Mouse (Mus musculus) midbrain, embryonic 11.5 days (tissue): Measurements from ENCODE around the gene F11r. TPM values are rescaled to one million over a fixed set of nuclear protein-coding genes. Genes with fewer than 3 reads are reported as not detected.
A peak's percentile ranks its signal among the peaks of the same experiment; 100 is the strongest.

Source experiments
- ATAC-seq: fragments of 200-750 bp; cut with Nextera tagmentation; 2 replicates; pipeline ENCODE4 v1.8.0; 2017; ENCODE audit warnings: moderate TSS enrichment, moderate library complexity; ENCODE audit not compliant: low FRiP score
- DNase-seq: peaks from one replicate; pipeline ENCODE4 v3.0.0; 2015; ENCODE audit warnings: low spot score; ENCODE audit errors: missing footprints
- H3K27ac ChIP-seq: fragments of 300-500 bp; sonication (generic); 2 replicates; pipeline ENCODE4 v1.5.1; 2014; ENCODE audit warnings: low read depth, low read length
- H3K27me3 ChIP-seq: fragments of 300-500 bp; sonication (generic); 2 replicates; pipeline ENCODE4 v1.6.1; 2014; ENCODE audit warnings: mild to moderate bottlenecking, low read length, moderate library complexity, mixed read lengths; ENCODE audit not compliant: control insufficient read depth, insufficient read depth
- H3K36me3 ChIP-seq: fragments of 300-500 bp; sonication (generic); 2 replicates; pipeline ENCODE4 v1.6.1; 2014; ENCODE audit warnings: mild to moderate bottlenecking, low read length, moderate library complexity, mixed read lengths; ENCODE audit not compliant: control insufficient read depth, insufficient read depth
- H3K4me1 ChIP-seq: fragments of 300-500 bp; sonication (generic); 2 replicates; pipeline ENCODE4 v1.6.1; 2014; ENCODE audit warnings: low read length; ENCODE audit not compliant: control insufficient read depth, insufficient read depth
- H3K4me2 ChIP-seq: fragments of 300-500 bp; sonication (generic); 2 replicates; pipeline ENCODE4 v1.6.1; 2014; ENCODE audit warnings: mild to moderate bottlenecking, moderate library complexity
- H3K4me3 ChIP-seq: fragments of 300-500 bp; sonication (generic); 2 replicates; pipeline ENCODE4 v1.5.1; 2014; ENCODE audit warnings: low read depth, low read length
- H3K9ac ChIP-seq: fragments of 300-500 bp; sonication (generic); 2 replicates; pipeline ENCODE4 v1.6.1; 2014; ENCODE audit warnings: low read length
- H3K9me3 ChIP-seq: fragments of 300-500 bp; sonication (generic); 2 replicates; pipeline ENCODE4 v1.6.1; 2016; ENCODE audit warnings: low read length; ENCODE audit not compliant: control insufficient read depth
- WGBS: fragments of 180-500 bp; shearing (Covaris S2); extraction: QIAGEN DNeasy Blood & Tissue Kit; methylation state at CpG from one replicate; pipeline ENCODE4 v1.1.7; 2014; 5-methylcytosine and 5-hydroxymethylcytosine counted together
- polyA plus RNA-seq: library from polyadenylated mRNA; unstranded; fragments of >200 nt; fragmentation: Nextera tagmentation; extraction: Ambion mirVana; gene quantifications from 2 replicates; pipeline ENCODE4 v1.2.1, GENCODE M21; 2014

Gene F11r
- polyA plus RNA-seq, result 9.9 and 13.1 TPM in 2 replicates

DNA sequence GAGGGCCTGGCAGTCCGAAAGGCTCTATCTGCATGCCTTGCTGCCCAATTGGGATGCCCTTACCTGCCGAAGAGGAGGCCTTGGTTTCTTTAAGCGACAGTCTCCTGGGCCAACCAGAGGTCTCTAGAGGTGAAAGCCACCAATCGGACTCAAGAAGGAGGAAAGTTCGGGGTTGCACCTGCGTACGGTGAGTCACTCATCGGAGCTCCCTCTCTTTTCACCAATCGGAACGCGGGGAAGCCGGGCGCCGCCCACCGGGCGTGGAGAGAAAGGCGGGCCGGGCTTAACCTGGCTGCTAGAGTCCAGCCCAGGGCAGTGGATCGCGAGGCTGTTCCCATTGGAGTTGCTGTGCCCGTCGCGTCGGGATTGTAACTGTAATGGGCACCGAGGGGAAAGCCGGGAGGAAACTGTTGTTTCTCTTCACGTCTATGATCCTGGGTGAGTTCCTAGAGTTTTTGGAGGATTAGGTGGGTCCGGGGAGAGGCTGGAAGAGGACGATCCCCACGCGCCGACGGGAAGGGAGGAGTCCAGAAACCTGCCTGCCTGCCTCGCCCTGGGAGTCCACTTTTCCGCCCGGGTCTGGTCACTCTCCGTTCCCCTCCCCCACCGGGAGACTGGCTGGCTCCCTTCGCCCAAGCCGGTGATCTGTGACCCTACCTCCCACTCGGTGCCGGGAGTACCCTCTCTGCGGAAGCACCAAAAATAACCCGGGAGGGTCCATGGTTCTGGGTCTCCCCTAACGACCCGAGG lies at the start of gene F11r:
TSS of gene F11r (plus strand) at position 272 of the 750 bp plus-strand sequence.
- no peaks in the 10 kb centered on the region for H3K9me3 ChIP-seq
- H3K4me3 ChIP-seq, result peak within 1 kb of the TSS; percentile 27
- H3K4me2 ChIP-seq, result peak within 1 kb of the TSS; percentile 46
- H3K27me3 ChIP-seq, result peaks cover 34% of the 10 kb centered on the region
- no peak within 1 kb of the TSS for H3K27ac ChIP-seq
- 1% methylated on average over 46 of the region's 46 CpGs for WGBS
- DNase-seq, result peak; percentile 91
- no peaks in the 10 kb centered on the region for H3K36me3 ChIP-seq
- H3K9ac ChIP-seq, result peak within 1 kb of the TSS; percentile 47; the same call in 1 of the 2 replicates
- peaks cover 9% of the 10 kb centered on the region; the same call in 1 of the 2 replicates for H3K4me1 ChIP-seq
- ATAC-seq, result peak; percentile 59; the same call in 1 of the 2 replicates

- no peaks in the 10 kb centered on the region for H3K4me1 ChIP-seq
- DNase-seq (no peak), ATAC-seq (no peak)
- no peaks in the 10 kb centered on the region for H3K9me3 ChIP-seq
- H3K4me2 ChIP-seq, result no peak within 1 kb of the TSS
- H3K27me3 ChIP-seq, result peaks cover 2% of the 10 kb centered on the region; the same call in 1 of the 2 replicates
- no peaks in the 10 kb centered on the region for H3K36me3 ChIP-seq
- H3K9ac ChIP-seq, result no peak within 1 kb of the TSS
- H3K4me3 ChIP-seq, result no peak within 1 kb of the TSS
- 85% methylated on average over 15 of the region's 15 CpGs for WGBS
- no peak within 1 kb of the TSS for H3K27ac ChIP-seq
These were observed 48.8 kb upstream of the F11r start, which contains the start of gene Arhgap30 for GRCm38 (mm10) chr1:171388376-171389102. Gene Arhgap30, plus strand, starts transcription at chr1:171388954.

DNA sequence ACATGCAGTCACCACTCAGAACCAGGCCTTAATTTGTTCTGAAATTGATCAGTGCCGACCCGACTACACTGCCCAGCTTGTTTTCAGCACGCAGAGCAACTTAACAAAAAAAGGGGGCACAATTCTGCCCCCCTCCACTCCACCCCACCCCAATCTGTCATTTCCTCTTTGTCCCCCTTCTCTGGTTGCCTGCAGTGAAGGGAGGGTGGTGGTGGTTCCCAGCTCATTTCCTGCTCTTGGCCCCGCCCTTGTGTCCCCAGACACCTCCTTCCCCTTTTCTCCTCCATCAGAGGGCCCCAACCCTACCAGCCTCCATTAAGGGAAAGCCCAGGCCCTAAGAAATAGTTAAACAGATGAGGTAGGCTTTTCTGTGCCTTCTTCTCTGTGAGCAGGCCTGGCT lies 47.2 kb upstream of the F11r start:
- 87% methylated on average over 4 of the region's 4 CpGs for WGBS
- DNase-seq, result no peak
- Histone ChIP-seq H3K4me1 (no peaks in the 10 kb centered on the region), H3K9ac (no peak overlapping the region), H3K27me3 (peaks cover 2% of the 10 kb centered on the region; the same call in 1 of the 2 replicates), H3K27ac (no peak overlapping the region), H3K9me3 (no peaks in the 10 kb centered on the region), H3K4me2 (no peak overlapping the region), H3K36me3 (no peaks in the 10 kb centered on the region), H3K4me3 (no peak overlapping the region)
- no peak for ATAC-seq

GRCm38 (mm10) chr1:171401821-171402220 lies 35.5 kb upstream of the F11r start:
- Histone ChIP-seq H3K4me2 (no peak overlapping the region), H3K4me1 (no peaks in the 10 kb centered on the region), H3K4me3 (no peak overlapping the region), H3K27ac (no peak overlapping the region), H3K27me3 (no peaks in the 10 kb centered on the region), H3K9me3 (no peaks in the 10 kb centered on the region), H3K9ac (no peak overlapping the region), H3K36me3 (no peaks in the 10 kb centered on the region)
- whole genome bisulfite sequencing, result 84% methylated on average over 4 of the region's 4 CpGs
- DNase-seq, result peak; percentile 10
- no peak for ATAC-seq

- WGBS, result 87% methylated on average over 9 of the region's 9 CpGs
- DNase-seq (peak; percentile 10), ATAC-seq (no peak)
- Histone ChIP-seq H3K27ac (no peak overlapping the region), H3K9ac (no peak overlapping the region), H3K4me1 (no peaks in the 10 kb centered on the region), H3K36me3 (no peaks in the 10 kb centered on the region), H3K9me3 (no peaks in the 10 kb centered on the region), H3K4me3 (no peak overlapping the region), H3K27me3 (no peaks in the 10 kb centered on the region), H3K4me2 (no peak overlapping the region)
These were observed 34.3 kb upstream of the F11r start for GRCm38 (mm10) chr1:171402991-171403390.

GRCm38 (mm10) chr1:171407263-171407662 lies 30.1 kb upstream of the F11r start:
- H3K36me3 ChIP-seq, result no peaks in the 10 kb centered on the region
- no peak overlapping the region for H3K4me2 ChIP-seq
- H3K4me3 ChIP-seq, result no peak overlapping the region
- H3K27ac ChIP-seq, result no peak overlapping the region
- no peak overlapping the region for H3K9ac ChIP-seq
- H3K9me3 ChIP-seq, result no peaks in the 10 kb centered on the region
- DNase-seq (no peak), ATAC-seq (no peak)
- 70% methylated on average over 5 of the region's 5 CpGs for WGBS
- H3K27me3 ChIP-seq, result peaks cover 4% of the 10 kb centered on the region; the same call in 1 of the 2 replicates
- H3K4me1 ChIP-seq, result no peaks in the 10 kb centered on the region; the same call in 1 of the 2 replicates

- Histone ChIP-seq H3K27ac (no peak overlapping the region), H3K9me3 (no peaks in the 10 kb centered on the region), H3K4me3 (no peak overlapping the region), H3K4me2 (no peak overlapping the region), H3K4me1 (peaks cover 9% of the 10 kb centered on the region; the same call in 1 of the 2 replicates), H3K27me3 (peaks cover 4% of the 10 kb centered on the region; the same call in 1 of the 2 replicates), H3K9ac (no peak overlapping the region), H3K36me3 (no peaks in the 10 kb centered on the region)
- WGBS, result 73% methylated on average over 1 of the region's 1 CpGs
- ATAC-seq (no peak), DNase-seq (no peak)
These were observed 27.1 kb upstream of the F11r start for GRCm38 (mm10) chr1:171410231-171410630.

DNA sequence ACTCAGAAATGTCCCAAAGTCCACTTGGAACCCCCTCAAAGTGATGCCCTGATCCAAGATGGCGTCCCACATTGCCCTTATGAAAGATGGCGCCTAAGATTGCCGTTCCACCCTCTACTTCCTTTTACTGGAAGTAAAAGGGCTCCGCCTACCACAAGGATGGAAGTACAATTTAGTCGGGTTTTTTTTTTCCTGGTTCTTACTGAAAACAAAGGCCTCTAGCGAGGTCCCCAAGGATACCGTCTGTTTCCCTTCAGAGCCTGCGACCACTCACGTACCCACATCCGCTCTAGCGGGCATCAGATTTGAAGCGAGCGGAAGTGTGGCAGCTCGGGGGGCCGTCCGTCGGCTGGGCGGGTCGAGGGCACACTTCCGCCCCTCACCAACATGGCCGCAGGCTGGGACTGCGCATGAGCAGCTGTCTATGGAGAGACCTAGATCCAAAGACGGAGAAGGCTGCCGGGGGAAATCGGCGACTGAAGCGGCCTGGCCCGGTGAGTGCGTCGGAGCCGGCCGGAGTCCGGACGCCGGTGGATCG lies 26.3 kb upstream of the F11r start, which contains the start of gene Usf1:
TSS of gene Usf1 (plus strand) at position 367 of the 538 bp plus-strand sequence.
- Histone ChIP-seq H3K9me3 (no peaks in the 10 kb centered on the region), H3K4me3 (peak within 1 kb of the TSS; percentile 93), H3K4me1 (peaks cover 9% of the 10 kb centered on the region; the same call in 1 of the 2 replicates), H3K27me3 (peaks cover 4% of the 10 kb centered on the region; the same call in 1 of the 2 replicates), H3K36me3 (peaks cover 5% of the 10 kb centered on the region), H3K9ac (peak within 1 kb of the TSS; percentile 93), H3K4me2 (peak within 1 kb of the TSS; percentile 40), H3K27ac (peak within 1 kb of the TSS; percentile 74)
- DNase-seq (peak; percentile 99), ATAC-seq (peak; percentile 98)
- WGBS, result under 1% methylated on average over 36 of the region's 36 CpGs
